Mouse (Mus musculus) cerebellum, adult 2 months (tissue): Measurements from ENCODE around the gene Col5a3. TPM values are rescaled to one million over a fixed set of nuclear protein-coding genes. Genes with fewer than 3 reads are reported as not detected.
A peak's percentile ranks its signal among the peaks of the same experiment; 100 is the strongest.

Source experiments
- DNase-seq, 2 experiments: peaks; one replicate each; pipeline ENCODE4 v3.0.0; 2021
- H3K27ac ChIP-seq: fragments of 200-500 bp; 2 replicates; pipeline ENCODE4 v1.5.1; 2012; ENCODE audit warnings: low read length, control low read depth, inconsistent platforms; ENCODE audit not compliant: insufficient read depth
- H3K27me3 ChIP-seq: fragments of 200-500 bp; 2 replicates; pipeline ENCODE4 v1.6.1; 2012; ENCODE audit warnings: inconsistent platforms, mild to moderate bottlenecking, low read length, moderate library complexity; ENCODE audit not compliant: control insufficient read depth, insufficient read depth
- H3K4me1 ChIP-seq: fragments of 200-500 bp; 2 replicates; pipeline ENCODE4 v1.6.1; 2011; ENCODE audit warnings: low read length; ENCODE audit not compliant: control insufficient read depth, insufficient read depth
- H3K4me3 ChIP-seq: fragments of 200-500 bp; replicated peaks from 2 replicates; pipeline ENCODE3; 2011; ENCODE audit warnings: mild to moderate bottlenecking, low read depth, low read length, control low read depth; ENCODE audit not compliant: insufficient read depth
- CTCF ChIP-seq: fragments of 200-500 bp; IDR thresholded peaks from 2 replicates; pipeline ENCODE4 v1.5.1; 2011; ENCODE audit warnings: low read depth, mild to moderate bottlenecking, control low read depth, low read length, moderate library complexity, borderline replicate concordance; ENCODE audit not compliant: insufficient read depth
- POLR2A ChIP-seq: fragments of 200-500 bp; IDR thresholded peaks from 2 replicates; pipeline ENCODE4 v1.6.1; 2011; ENCODE audit warnings: low read length, control low read depth, borderline replicate concordance; ENCODE audit not compliant: insufficient read depth
- WGBS: fragments of 180-500 bp; shearing (Covaris S2); methylation state at CpG from one replicate; pipeline ENCODE4 v1.1.7; 2018; 5-methylcytosine and 5-hydroxymethylcytosine counted together
- polyA plus RNA-seq: library from polyadenylated mRNA; depleted of rRNA; stranded (reverse); fragments of >200 nt; gene quantifications from 2 replicates; pipeline ENCODE4 v1.2.3, GENCODE M21; 2012

The Col5a3 gene
- polyA plus RNA-seq, 1 experiment: 3.0 TPM

DNA sequence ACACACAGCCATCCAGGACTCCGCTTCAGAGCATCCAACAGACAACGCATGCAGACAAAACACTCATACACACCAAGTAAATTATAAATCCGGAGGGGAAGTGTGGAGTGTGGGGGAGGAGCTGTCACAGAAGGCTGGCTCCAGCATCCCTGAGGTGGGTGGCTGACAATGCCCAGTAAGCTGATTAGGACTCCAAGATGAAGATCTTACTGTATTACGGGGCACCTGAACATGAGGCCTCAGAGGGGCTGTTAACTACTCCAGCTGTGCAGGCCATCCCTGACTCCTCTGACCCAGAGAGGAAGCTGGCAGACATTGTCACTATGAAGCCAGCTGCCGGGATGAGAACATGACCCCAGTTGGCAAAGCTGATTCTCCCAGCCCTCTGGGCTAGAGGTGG, 5.1 kb upstream of the Col5a3 start:
- Histone ChIP-seq H3K4me3 (no peak overlapping the region), H3K27me3 (no peaks in the 10 kb centered on the region), H3K4me1 (no peaks in the 10 kb centered on the region), H3K27ac (no peak overlapping the region)
- no peak for DNase-seq
- TF ChIP-seq POLR2A (no peak), CTCF (no peak)
- 62% methylated on average over 5 of the region's 5 CpGs for WGBS

GRCm38 (mm10) chr9:20818236-20818635, 3.4 kb upstream of the Col5a3 start, which contains the start of gene Rdh8:
Gene Rdh8, plus strand, starts transcription at chr9:20818503.
- DNase-seq: no peak
- Histone ChIP-seq H3K27ac (no peak within 1 kb of the TSS), H3K4me1 (no peaks in the 10 kb centered on the region), H3K4me3 (no peak within 1 kb of the TSS), H3K27me3 (no peaks in the 10 kb centered on the region)
- WGBS: 73% methylated on average over 6 of the region's 6 CpGs
- no peak for TF ChIP-seq CTCF
- TF ChIP-seq POLR2A: no peak

GRCm38 (mm10) chr9:20812537-20813271, 2.2 kb downstream of the Col5a3 start:
- Histone ChIP-seq H3K4me3 (no peak overlapping the region), H3K27me3 (no peaks in the 10 kb centered on the region), H3K4me1 (no peaks in the 10 kb centered on the region), H3K27ac (no peak overlapping the region)
- no peak for DNase-seq
- TF ChIP-seq POLR2A (no peak), CTCF (no peak)
- WGBS: 12% methylated on average over 19 of the region's 19 CpGs

GRCm38 (mm10) chr9:20810773-20811172, 4.1 kb downstream of the Col5a3 start:
- no peak overlapping the region for H3K4me3 ChIP-seq
- DNase-seq: no peak
- no peak overlapping the region for H3K27ac ChIP-seq
- H3K27me3 ChIP-seq: no peaks in the 10 kb centered on the region
- no peak for TF ChIP-seq POLR2A
- TF ChIP-seq CTCF: no peak
- H3K4me1 ChIP-seq: no peaks in the 10 kb centered on the region
- 48% methylated on average over 1 of the region's 1 CpGs for WGBS

GRCm38 (mm10) chr9:20810271-20810670, 4.6 kb downstream of the Col5a3 start:
- Histone ChIP-seq H3K27ac (no peak overlapping the region), H3K4me1 (no peaks in the 10 kb centered on the region), H3K27me3 (no peaks in the 10 kb centered on the region), H3K4me3 (no peak overlapping the region)
- 41% methylated on average over 4 of the region's 4 CpGs for WGBS
- no peak for TF ChIP-seq POLR2A
- no peak for TF ChIP-seq CTCF
- no peak for DNase-seq

DNA sequence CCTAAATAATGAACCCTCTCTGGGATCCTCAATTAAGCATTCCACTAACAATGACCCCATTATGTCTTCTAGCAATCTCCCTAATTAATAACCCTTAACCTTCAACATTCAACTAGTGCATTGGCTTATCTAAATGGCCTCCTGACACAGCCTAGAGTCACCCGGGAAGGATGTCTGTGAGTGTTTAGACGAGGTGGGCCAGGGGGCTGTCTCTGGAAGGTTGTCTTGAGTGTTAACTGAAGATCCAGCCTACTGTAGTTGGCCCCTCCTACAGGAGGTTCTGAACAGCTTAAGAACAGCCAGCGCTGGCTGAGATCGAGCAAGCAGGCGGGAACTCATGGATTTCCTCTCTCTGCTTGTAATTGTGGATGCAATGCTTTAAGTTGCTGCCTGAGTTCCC, 9.2 kb downstream of the Col5a3 start:
- 64% methylated on average over 5 of the region's 5 CpGs for WGBS
- no peak for TF ChIP-seq CTCF
- TF ChIP-seq POLR2A: no peak
- Histone ChIP-seq H3K4me1 (no peaks in the 10 kb centered on the region), H3K27ac (no peak overlapping the region), H3K27me3 (no peaks in the 10 kb centered on the region), H3K4me3 (no peak overlapping the region)
- no peak for DNase-seq

DNA sequence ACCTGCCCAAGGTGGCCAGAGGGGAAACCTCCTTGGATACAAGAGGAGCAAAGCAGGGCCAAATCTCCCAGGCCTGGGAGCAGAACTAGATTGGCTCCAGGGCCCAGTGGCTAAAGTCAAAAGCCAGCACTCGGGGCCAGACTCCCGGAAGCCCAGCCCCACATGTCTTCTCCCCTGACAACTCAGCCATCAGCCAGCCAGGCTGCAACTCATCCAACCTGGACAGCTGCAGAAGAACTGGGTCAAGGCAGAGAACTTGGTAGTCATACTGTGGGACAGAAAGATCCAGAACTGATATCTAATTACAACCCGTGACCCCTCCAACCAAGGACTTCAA, 9.7 kb downstream of the Col5a3 start:
- H3K4me1 ChIP-seq: no peaks in the 10 kb centered on the region
- no peak overlapping the region for H3K27ac ChIP-seq
- no peak overlapping the region for H3K4me3 ChIP-seq
- TF ChIP-seq CTCF (no peak), POLR2A (no peak)
- DNase-seq: no peak
- 68% methylated on average over 3 of the region's 3 CpGs for WGBS
- no peaks in the 10 kb centered on the region for H3K27me3 ChIP-seq

- WGBS: 70% methylated on average over 13 of the region's 13 CpGs
- no peaks in the 10 kb centered on the region for H3K4me1 ChIP-seq
Measured at GRCm38 (mm10) chr9:20804266-20805158, 10.4 kb downstream of the Col5a3 start.

More at GRCm38 (mm10) chr9:20804266-20805158, 10.4 kb downstream of the Col5a3 start:
- TF ChIP-seq POLR2A (no peak), CTCF (peak; percentile 62)
- Histone ChIP-seq H3K4me3 (no peak overlapping the region), H3K27me3 (no peaks in the 10 kb centered on the region), H3K27ac (no peak overlapping the region)
- DNase-seq: peak; percentile 24 to 27
